Mouse (Mus musculus) kidney, postnatal 14 days (tissue): ENCODE results near the gene Itga7.
A peak's percentile ranks its signal among the peaks of the same experiment; 100 is the strongest.

Experiments
- DNase-seq: peaks from one replicate; pipeline ENCODE4 v3.0.0; 2022; ENCODE audit warnings: mixed read lengths

Itga7 gene

GRCm38 (mm10) chr10:128933574-128933973 is at the start of gene Itga7:
Gene Itga7, plus strand, starts transcription at chr10:128933818.
- DNase-seq: peak; percentile 62

GRCm38 (mm10) chr10:128888941-128889827 is 44.4 kb upstream of the Itga7 start:
- DNase-seq: no peak

GRCm38 (mm10) chr10:128889846-128890245 is 43.8 kb upstream of the Itga7 start:
- DNase-seq: no peak

- no peak for DNase-seq
These were observed 43.0 kb upstream of the Itga7 start for GRCm38 (mm10) chr10:128890383-128891295.

- peak; percentile 75 for DNase-seq
These were observed 42.1 kb upstream of the Itga7 start, which contains the start of gene Gdf11 for GRCm38 (mm10) chr10:128891296-128892094. Gene Gdf11, minus strand, starts transcription at chr10:128891718.

GRCm38 (mm10) chr10:128892246-128892645 is 41.4 kb upstream of the Itga7 start:
- no peak for DNase-seq

GRCm38 (mm10) chr10:128895437-128895836 is 38.2 kb upstream of the Itga7 start:
- peak; percentile 92 for DNase-seq

- peak; percentile 84 for DNase-seq
These were observed 37.5 kb upstream of the Itga7 start for GRCm38 (mm10) chr10:128895952-128896693.

GRCm38 (mm10) chr10:128896807-128897206 is 36.8 kb upstream of the Itga7 start:
- DNase-seq: no peak

GRCm38 (mm10) chr10:128897501-128897900 is 36.1 kb upstream of the Itga7 start:
- no peak for DNase-seq

GRCm38 (mm10) chr10:128899759-128900490 is 33.7 kb upstream of the Itga7 start:
- DNase-seq: peak; percentile 78

GRCm38 (mm10) chr10:128900698-128901097 is 32.9 kb upstream of the Itga7 start, which contains the start of gene Cd63:
Gene Cd63, plus strand, starts transcription at chr10:128900989.
- DNase-seq: no peak

GRCm38 (mm10) chr10:128901409-128901808 is 32.2 kb upstream of the Itga7 start:
- no peak for DNase-seq

GRCm38 (mm10) chr10:128902409-128902988 is 31.1 kb upstream of the Itga7 start:
- DNase-seq: peak; percentile 69

- DNase-seq: peak; percentile 56
These were observed 28.8 kb upstream of the Itga7 start for GRCm38 (mm10) chr10:128904812-128905211.

GRCm38 (mm10) chr10:128908778-128909448 is 24.7 kb upstream of the Itga7 start:
- peak; percentile 72 for DNase-seq

- DNase-seq: peak; percentile 94
These were observed 24.0 kb upstream of the Itga7 start for GRCm38 (mm10) chr10:128909567-128910028.

GRCm38 (mm10) chr10:128910066-128910841 is 23.4 kb upstream of the Itga7 start:
- DNase-seq: peak; percentile 70

GRCm38 (mm10) chr10:128911430-128911829 is 22.2 kb upstream of the Itga7 start:
- no peak for DNase-seq
